Mouse (Mus musculus): ENCODE measurements around the gene Mxd1. TPM values are rescaled to one million over a fixed set of nuclear protein-coding genes. Genes with fewer than 3 reads are reported as not detected.

Gene Mxd1
- polyA plus RNA-seq, 1 experiment: 24.0 TPM

DNA sequence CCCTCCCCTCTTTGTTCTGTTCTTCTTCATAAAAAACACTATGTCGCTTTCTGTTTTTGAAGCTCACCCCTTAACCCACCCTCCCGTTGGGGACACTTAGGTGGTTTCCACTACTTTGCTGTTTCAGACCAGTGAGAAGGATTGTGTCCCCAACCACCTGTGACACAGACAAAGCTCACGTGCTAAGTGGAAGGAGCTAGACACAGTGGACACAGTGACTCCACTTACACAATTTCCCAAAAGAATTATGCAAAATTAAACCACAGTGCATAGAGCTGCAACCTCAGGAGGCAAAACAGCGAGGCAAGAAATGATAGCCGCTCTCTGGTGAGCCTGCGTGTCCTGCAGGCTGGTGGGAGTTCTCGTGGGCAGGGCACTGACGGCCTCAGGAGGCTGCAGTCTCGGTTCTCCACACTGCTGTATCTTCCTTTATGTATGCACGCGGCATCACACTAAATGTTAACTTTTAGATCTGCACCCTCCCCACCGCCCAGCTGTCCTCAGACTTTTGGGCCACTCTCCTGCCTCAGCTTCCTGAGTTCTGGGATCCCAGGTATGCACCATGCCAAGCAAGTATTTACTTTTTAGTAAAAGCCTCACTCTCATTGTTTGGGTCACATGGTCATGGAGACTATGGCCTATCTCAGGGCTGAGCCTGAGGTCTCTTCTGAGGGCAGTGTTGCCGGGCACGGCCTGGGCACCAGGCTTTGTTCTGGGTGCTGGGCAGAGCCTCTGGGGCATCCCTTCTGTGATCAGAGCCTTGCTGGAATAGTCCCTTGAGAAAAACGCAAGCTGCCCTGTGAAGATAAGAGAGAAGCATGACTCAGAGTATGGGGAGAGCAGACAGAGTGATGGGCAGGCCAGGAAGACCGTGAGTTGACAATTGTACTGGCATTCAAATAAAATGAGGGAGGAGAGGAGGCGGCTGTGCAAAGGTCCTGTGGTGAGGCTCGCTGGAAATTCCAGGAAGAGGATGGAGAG lies 29.5 kb downstream of the Mxd1 start:
- H3K4me1 ChIP-seq (ENCODE audit: control insufficient read depth, insufficient read depth, insufficient read length): no peaks in the 10 kb centered on the region
- DNase-seq (ENCODE audit: low read depth in 1 of 2, low spot score in 2 of 2): no peak
- H3K36me3 ChIP-seq (ENCODE audit: control insufficient read depth, insufficient read depth, low read length): no peaks in the 10 kb centered on the region
- H3K4me3 ChIP-seq (ENCODE audit: extremely low read depth, insufficient read depth, insufficient read length): no peak overlapping the region
- 72% methylated on average over 18 of the region's 18 CpGs for WGBS
- TF ChIP-seq CTCF (IDR thresholded peaks at IDR 0.05; ENCODE audit: extremely low read depth, insufficient read depth, insufficient read length, insufficient replicate concordance): no peak
- peak overlapping the region; percentile 36; the same call in 1 of the 2 replicates for H3K27ac ChIP-seq (ENCODE audit: insufficient read depth, low read length)
- H3K27me3 ChIP-seq (ENCODE audit: control insufficient read depth, insufficient read depth, low read length): no peaks in the 10 kb centered on the region

GRCm38 (mm10) chr6:86638434-86638833 lies 30.5 kb downstream of the Mxd1 start:
- Histone ChIP-seq H3K36me3 (ENCODE audit: control insufficient read depth, insufficient read depth, low read length) (no peaks in the 10 kb centered on the region), H3K27ac (ENCODE audit: insufficient read depth, low read length) (no peak overlapping the region), H3K27me3 (ENCODE audit: control insufficient read depth, insufficient read depth, low read length) (no peaks in the 10 kb centered on the region), H3K4me3 (ENCODE audit: extremely low read depth, insufficient read depth, insufficient read length) (no peak overlapping the region), H3K4me1 (ENCODE audit: control insufficient read depth, insufficient read depth, insufficient read length) (no peaks in the 10 kb centered on the region)
- TF ChIP-seq POLR2A (IDR thresholded peaks at IDR 0.05; ENCODE audit: low read depth, low read length) (no peak), CTCF (IDR thresholded peaks at IDR 0.05; ENCODE audit: extremely low read depth, insufficient read depth, insufficient read length, insufficient replicate concordance) (no peak)
- DNase-seq (ENCODE audit: low read depth in 1 of 2, low spot score in 2 of 2): no peak
- 63% methylated on average over 2 of the region's 2 CpGs for WGBS

DNA sequence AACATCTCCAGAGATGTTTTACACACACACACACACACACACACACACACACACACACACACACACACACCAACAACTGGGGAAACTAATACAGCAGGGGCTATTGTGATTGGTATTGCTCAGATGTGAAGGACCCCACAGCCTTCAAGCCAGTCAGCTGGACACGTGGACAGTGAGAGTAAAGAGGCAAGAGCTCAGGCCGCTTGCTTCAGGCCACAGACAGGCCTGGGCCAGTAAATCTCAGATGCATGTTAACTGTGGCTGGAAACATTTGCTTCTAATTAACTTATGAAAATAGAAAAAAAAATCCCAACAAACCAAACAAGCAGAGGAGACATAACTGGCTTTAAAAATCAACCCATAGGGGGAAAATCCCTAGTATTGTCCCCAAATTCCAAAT lies 31.1 kb downstream of the Mxd1 start:
- WGBS: 99% methylated on average over 2 of the region's 2 CpGs
- no peak for TF ChIP-seq POLR2A (IDR thresholded peaks at IDR 0.05; ENCODE audit: low read depth, low read length)
- H3K4me1 ChIP-seq (ENCODE audit: control insufficient read depth, insufficient read depth, insufficient read length): no peaks in the 10 kb centered on the region
- no peak for DNase-seq (ENCODE audit: low read depth in 1 of 2, low spot score in 2 of 2)
- H3K4me3 ChIP-seq (ENCODE audit: extremely low read depth, insufficient read depth, insufficient read length): no peak overlapping the region
- H3K27me3 ChIP-seq (ENCODE audit: control insufficient read depth, insufficient read depth, low read length): no peaks in the 10 kb centered on the region
- peak overlapping the region; percentile 32; the same call in 1 of the 2 replicates for H3K27ac ChIP-seq (ENCODE audit: insufficient read depth, low read length)
- H3K36me3 ChIP-seq (ENCODE audit: control insufficient read depth, insufficient read depth, low read length): no peaks in the 10 kb centered on the region

DNA sequence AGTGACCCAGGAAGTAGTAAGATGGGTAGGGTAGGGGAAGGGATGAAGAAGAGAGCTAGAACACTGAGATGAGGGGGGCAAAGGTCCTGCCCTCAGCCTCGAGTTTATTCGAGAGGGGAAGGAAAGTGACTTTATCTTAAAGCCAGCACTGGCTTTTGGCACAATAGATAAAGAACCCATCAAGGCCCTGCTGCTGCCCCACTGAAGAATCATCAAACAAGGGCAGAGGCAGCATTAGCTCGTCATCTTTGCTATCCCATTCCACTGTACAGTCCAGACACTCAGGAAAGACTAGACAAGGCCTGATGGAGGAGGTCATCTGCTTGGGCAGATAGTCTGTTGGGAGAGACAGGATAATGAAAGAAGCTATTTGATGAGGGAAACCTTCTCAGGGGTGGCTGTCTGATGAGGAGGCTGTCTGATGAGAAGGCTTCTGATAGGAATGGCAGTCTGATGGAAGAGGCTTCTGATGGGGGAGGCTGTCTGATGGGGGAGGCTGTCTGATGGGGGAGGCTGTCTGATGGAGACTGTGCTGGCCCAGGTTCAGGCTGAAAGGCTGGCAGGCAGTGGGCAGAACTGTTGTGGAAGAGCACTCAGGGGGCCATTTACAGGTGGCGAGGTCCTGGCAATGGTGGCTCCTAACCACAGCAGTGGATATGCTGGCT lies 31.7 kb downstream of the Mxd1 start:
- H3K27me3 ChIP-seq (ENCODE audit: control insufficient read depth, insufficient read depth, low read length): no peaks in the 10 kb centered on the region
- 66% methylated on average over 4 of the region's 4 CpGs for WGBS
- DNase-seq (ENCODE audit: low read depth in 1 of 2, low spot score in 2 of 2): no peak
- no peaks in the 10 kb centered on the region for H3K36me3 ChIP-seq (ENCODE audit: control insufficient read depth, insufficient read depth, low read length)
- TF ChIP-seq CTCF (IDR thresholded peaks at IDR 0.05; ENCODE audit: extremely low read depth, insufficient read depth, insufficient read length, insufficient replicate concordance) (no peak), POLR2A (IDR thresholded peaks at IDR 0.05; ENCODE audit: low read depth, low read length) (no peak)
- no peak overlapping the region for H3K4me3 ChIP-seq (ENCODE audit: extremely low read depth, insufficient read depth, insufficient read length)
- peak overlapping the region; percentile 32 for H3K27ac ChIP-seq (ENCODE audit: insufficient read depth, low read length)
- H3K4me1 ChIP-seq (ENCODE audit: control insufficient read depth, insufficient read depth, insufficient read length): no peaks in the 10 kb centered on the region

- Histone ChIP-seq H3K27me3 (ENCODE audit: control insufficient read depth, insufficient read depth, low read length) (no peaks in the 10 kb centered on the region), H3K4me3 (ENCODE audit: extremely low read depth, insufficient read depth, insufficient read length) (no peak overlapping the region), H3K4me1 (ENCODE audit: control insufficient read depth, insufficient read depth, insufficient read length) (no peaks in the 10 kb centered on the region), H3K36me3 (ENCODE audit: control insufficient read depth, insufficient read depth, low read length) (no peaks in the 10 kb centered on the region), H3K27ac (ENCODE audit: insufficient read depth, low read length) (peak overlapping the region; percentile 13; the same call in 1 of the 2 replicates)
- DNase-seq (ENCODE audit: low read depth in 1 of 2, low spot score in 2 of 2): no peak
- no peak for TF ChIP-seq POLR2A (IDR thresholded peaks at IDR 0.05; ENCODE audit: low read depth, low read length)
- no peak for TF ChIP-seq CTCF (IDR thresholded peaks at IDR 0.05; ENCODE audit: extremely low read depth, insufficient read depth, insufficient read length, insufficient replicate concordance)
- 73% methylated on average over 2 of the region's 2 CpGs for WGBS
These were observed 32.5 kb downstream of the Mxd1 start for GRCm38 (mm10) chr6:86636495-86636894.

GRCm38 (mm10) chr6:86630141-86630540 lies 38.8 kb downstream of the Mxd1 start:
- H3K36me3 ChIP-seq (ENCODE audit: control insufficient read depth, insufficient read depth, low read length): no peaks in the 10 kb centered on the region
- H3K27ac ChIP-seq (ENCODE audit: insufficient read depth, low read length): no peak overlapping the region
- no peaks in the 10 kb centered on the region for H3K4me1 ChIP-seq (ENCODE audit: control insufficient read depth, insufficient read depth, insufficient read length)
- H3K27me3 ChIP-seq (ENCODE audit: control insufficient read depth, insufficient read depth, low read length): no peaks in the 10 kb centered on the region
- DNase-seq (ENCODE audit: low read depth in 1 of 2, low spot score in 2 of 2): no peak
- TF ChIP-seq POLR2A (IDR thresholded peaks at IDR 0.05; ENCODE audit: low read depth, low read length): no peak
- TF ChIP-seq CTCF (IDR thresholded peaks at IDR 0.05; ENCODE audit: extremely low read depth, insufficient read depth, insufficient read length, insufficient replicate concordance): no peak
- no peak overlapping the region for H3K4me3 ChIP-seq (ENCODE audit: extremely low read depth, insufficient read depth, insufficient read length)
- WGBS: 86% methylated on average over 3 of the region's 3 CpGs

Measured in spleen, adult 2 months (tissue).